ENCODE assay signal across 9 mouse cellular contexts in the genomic region with DNA sequence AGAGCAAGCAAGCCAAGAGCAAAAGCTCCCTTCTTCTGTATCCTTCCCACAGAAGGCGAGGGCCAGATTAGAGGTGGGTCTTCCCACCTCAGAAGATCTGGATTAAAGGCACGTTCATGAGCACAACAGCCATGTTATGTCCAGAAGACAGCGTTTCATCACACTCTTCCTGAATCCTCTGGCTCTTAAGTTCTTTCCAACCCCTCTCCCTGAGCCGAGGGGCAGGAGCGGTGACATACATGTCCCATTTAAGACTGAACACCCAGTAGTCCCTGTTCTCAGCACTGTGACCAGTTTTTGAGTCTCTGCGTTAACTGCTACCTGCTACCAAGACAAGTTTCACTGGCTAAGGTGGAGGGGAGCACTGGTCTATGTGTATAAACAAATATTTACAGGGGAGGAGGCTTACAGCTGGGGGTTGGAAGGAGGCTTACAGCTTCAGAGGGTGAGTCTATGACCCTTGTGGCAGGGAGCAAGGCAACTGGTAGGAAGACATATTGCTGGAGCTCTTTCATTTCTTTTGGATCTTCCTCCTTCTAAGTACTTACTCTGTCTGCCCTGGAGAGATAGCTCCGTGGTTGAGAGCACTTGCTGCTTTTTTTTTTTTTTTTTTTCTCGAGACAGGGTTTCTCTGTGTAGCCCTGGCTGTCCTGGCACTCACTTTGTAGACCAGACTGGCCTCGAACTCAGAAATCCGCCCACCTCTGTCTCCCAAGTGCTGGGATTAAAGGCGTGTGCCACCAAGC. TPM values are rescaled to one million over a fixed set of nuclear protein-coding genes. Genes with fewer than 3 reads are reported as not detected.
DNase-seq lines count a peak whose midpoint lies in the region; ATAC-seq and TF ChIP-seq lines count a peak whose summit lies in the region.
"Had no signal": no experiment of that assay in that cellular context is flagged by ENCODE, and none has a peak within 500 bp of the region (broad histone marks: within the 10 kb centered on the region; RNA-seq: fewer than 3 reads in every experiment).

Atp13a3 (minus strand) TSS at position 51 of the 746 bp plus-strand sequence.

- intact Hi-C loops in heart, postnatal 25 days (cut with DNase I), result no loop called here

- H3K27me3 ChIP-seq in forebrain, embryonic 11.5 days (ENCODE audit: control insufficient read depth, insufficient read depth, low read length), result no peaks in the 10 kb centered on the region
- H3K27me3 ChIP-seq in forebrain, embryonic 13.5 days, result no peaks in the 10 kb centered on the region
- H3K27me3 ChIP-seq in spleen, adult 2 months (ENCODE audit: control insufficient read depth, insufficient read depth, low read length), result no peaks in the 10 kb centered on the region
- H3K27me3 ChIP-seq: heart, embryonic 15.5 days had no signal

- H3K4me3 ChIP-seq in forebrain, embryonic 11.5 days (ENCODE audit: low read depth, low read length), result no peak within 1 kb of the TSS
- no peak within 1 kb of the TSS for H3K4me3 ChIP-seq in forebrain, embryonic 13.5 days
- H3K4me3 ChIP-seq in spleen, adult 2 months (ENCODE audit: extremely low read depth, insufficient read depth, insufficient read length), result no peak within 1 kb of the TSS
- H3K4me3 ChIP-seq: heart, embryonic 15.5 days had no signal

- no peaks in the 10 kb centered on the region for H3K36me3 ChIP-seq in forebrain, embryonic 11.5 days (ENCODE audit: control insufficient read depth, insufficient read depth, low read length)
- no peaks in the 10 kb centered on the region for H3K36me3 ChIP-seq in forebrain, embryonic 13.5 days (ENCODE audit: poor library complexity, severe bottlenecking)
- H3K36me3 ChIP-seq in spleen, adult 2 months (ENCODE audit: control insufficient read depth, insufficient read depth, low read length), result no peaks in the 10 kb centered on the region
- H3K36me3 ChIP-seq: heart, embryonic 15.5 days had no signal

- WGBS in forebrain, embryonic 11.5 days, result 72% methylated on average over 11 of the region's 11 CpGs
- WGBS in forebrain, embryonic 13.5 days, result 75% methylated on average over 11 of the region's 11 CpGs
- WGBS in spleen, adult 2 months, result 73% methylated on average over 11 of the region's 11 CpGs

- ATAC-seq in forebrain, embryonic 11.5 days (replicated peaks; ENCODE audit: low FRiP score), result no peak
- ATAC-seq in forebrain, embryonic 13.5 days, result no peak
- no peak for ATAC-seq in megakaryocyte, adult 5-6 weeks (ENCODE audit: poor library complexity, severe bottlenecking)

- no peak within 1 kb of the TSS for H3K9ac ChIP-seq in forebrain, embryonic 11.5 days (ENCODE audit: low read length)
- H3K9ac ChIP-seq in forebrain, embryonic 13.5 days, result no peak within 1 kb of the TSS
- H3K9ac ChIP-seq: heart, embryonic 15.5 days had no signal

- H3K4me2 ChIP-seq in forebrain, embryonic 11.5 days (ENCODE audit: low read depth, low read length, severe bottlenecking), result no peak within 1 kb of the TSS
- no peak within 1 kb of the TSS for H3K4me2 ChIP-seq in forebrain, embryonic 13.5 days
- H3K4me2 ChIP-seq: heart, embryonic 15.5 days had no signal

- no peaks in the 10 kb centered on the region for H3K4me1 ChIP-seq in forebrain, embryonic 11.5 days (replicated peaks; ENCODE audit: control insufficient read depth, insufficient read depth, low read length)
- H3K4me1 ChIP-seq in forebrain, embryonic 13.5 days, result no peaks in the 10 kb centered on the region
- no peaks in the 10 kb centered on the region for H3K4me1 ChIP-seq in spleen, adult 2 months (ENCODE audit: control insufficient read depth, insufficient read depth, insufficient read length)
- H3K4me1 ChIP-seq: heart, embryonic 15.5 days had no signal

- H3K27ac ChIP-seq in forebrain, embryonic 11.5 days (ENCODE audit: low read depth, low read length), result no peak within 1 kb of the TSS
- no peak within 1 kb of the TSS for H3K27ac ChIP-seq in forebrain, embryonic 13.5 days
- H3K27ac ChIP-seq in spleen, adult 2 months (ENCODE audit: insufficient read depth, low read length), result no peak within 1 kb of the TSS
- H3K27ac ChIP-seq: heart, embryonic 15.5 days had no signal

- no peak for TF ChIP-seq POLR2A in spleen, adult 2 months (IDR thresholded peaks at IDR 0.05; ENCODE audit: low read depth, low read length)

- no peak for TF ChIP-seq CTCF in spleen, adult 2 months (IDR thresholded peaks at IDR 0.05; ENCODE audit: extremely low read depth, insufficient read depth, insufficient read length, insufficient replicate concordance)

- H3K9me3 ChIP-seq in forebrain, embryonic 11.5 days (ENCODE audit: control insufficient read depth, low read length), result no peaks in the 10 kb centered on the region
- H3K9me3 ChIP-seq in forebrain, embryonic 13.5 days (replicated peaks), result no peaks in the 10 kb centered on the region
- H3K9me3 ChIP-seq: heart, embryonic 15.5 days had no signal

- no peak for DNase-seq in forebrain, embryonic 11.5 days (ENCODE audit: low spot score)
- no peak for DNase-seq in spleen, adult 2 months (ENCODE audit: low read depth in 1 of 2, low spot score in 2 of 2)
- no peak for DNase-seq in spleen, postnatal 10 days (ENCODE audit: low spot score in 2 of 2)
- DNase-seq in heart, postnatal 25 days (ENCODE audit: low spot score), result no peak
- DNase-seq in testis, postnatal 14 days (ENCODE audit: low spot score), result no peak
- DNase-seq in cerebellum, adult 11-12 months, result no peak

RNA-seq across cellular contexts. Expression of gene Atp13a3, which starts in this region (rescaled TPM):
- 13.6 and 15.5 TPM in 2 replicates for polyA plus RNA-seq in forebrain, embryonic 11.5 days (2014; fragmentation: Nextera tagmentation; extraction: Ambion mirVana)
- 8.4 and 8.6 TPM in 2 replicates for polyA plus RNA-seq in forebrain, embryonic 13.5 days (2015; fragmentation: Nextera tagmentation; extraction: Ambion mirVana)
- 13.4 and 15.3 TPM in 2 replicates for polyA plus RNA-seq in spleen, adult 2 months (2012; rRNA removed)
- total RNA-seq in heart, postnatal 25 days (2021), result 10 to 100 TPM; 52.4 to 61.6 TPM
- total RNA-seq in megakaryocyte, adult 5-6 weeks (2015), result 101 and 107 TPM in 2 replicates
- total RNA-seq in megakaryocyte, adult 5-6 weeks (2017), result 85.2 and 87.7 TPM in 2 replicates
